In the genomic region with DNA sequence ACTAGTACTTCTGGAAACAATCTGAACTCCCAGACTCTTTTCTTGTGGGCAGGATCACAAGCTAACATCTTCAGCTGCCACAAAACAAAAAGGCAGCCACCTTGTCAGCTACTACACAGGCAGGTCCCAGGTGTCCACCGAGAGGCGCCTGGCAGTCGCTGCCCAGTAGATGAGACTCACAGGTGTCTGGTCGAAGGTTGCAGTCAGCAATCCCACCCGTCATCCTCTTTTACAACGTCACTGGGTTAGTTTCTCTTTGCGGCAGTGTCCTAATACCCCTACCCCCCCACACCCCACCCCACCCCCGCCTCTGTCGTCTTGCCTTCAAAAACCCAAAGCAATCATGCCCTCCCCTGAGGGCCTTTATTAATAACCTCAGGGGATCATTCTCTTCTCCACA, we compare ENCODE assay signal across 8 mouse cellular contexts. TPM values are rescaled to one million over a fixed set of nuclear protein-coding genes. Genes with fewer than 3 reads are reported as not detected.
DNase-seq lines count a peak whose midpoint lies in the region; ATAC-seq lines count a peak whose summit lies in the region.

No protein-coding gene starts in this region.

- peak; percentile 38 for DNase-seq in kidney, adult 18-20 months
- no peak for DNase-seq in kidney, adult 9 months
- peak; percentile 35 to 46 for DNase-seq in cerebellum, postnatal 25 days
- DNase-seq in layer of hippocampus, adult 18-20 months (ENCODE audit: low spot score in 2 of 2) = no peak
- no peak for DNase-seq in frontal cortex, postnatal 25 days (ENCODE audit: low spot score in 2 of 2)

- no peaks in the 10 kb centered on the region for H3K36me3 ChIP-seq in hindbrain, embryonic 12.5 days
- H3K36me3 ChIP-seq in liver, embryonic 15.5 days (replicated peaks) = no peaks in the 10 kb centered on the region
- no peaks in the 10 kb centered on the region for H3K36me3 ChIP-seq in stomach, embryonic 14.5 days (ENCODE audit: control insufficient read depth, insufficient read depth, low read length)

- H3K4me1 ChIP-seq in hindbrain, embryonic 12.5 days = peaks cover 6% of the 10 kb centered on the region
- H3K4me1 ChIP-seq in liver, embryonic 15.5 days (replicated peaks) = peaks cover 19% of the 10 kb centered on the region
- no peaks in the 10 kb centered on the region for H3K4me1 ChIP-seq in stomach, embryonic 14.5 days (ENCODE audit: control insufficient read depth, insufficient read depth, low read length)

- no peaks in the 10 kb centered on the region for H3K27me3 ChIP-seq in hindbrain, embryonic 12.5 days
- H3K27me3 ChIP-seq in liver, embryonic 15.5 days = no peaks in the 10 kb centered on the region
- H3K27me3 ChIP-seq in stomach, embryonic 14.5 days (ENCODE audit: control insufficient read depth, insufficient read depth, low read length) = no peaks in the 10 kb centered on the region

- peak overlapping the region; percentile 69 for H3K9ac ChIP-seq in hindbrain, embryonic 12.5 days
- peak overlapping the region; percentile 82 for H3K9ac ChIP-seq in liver, embryonic 15.5 days
- H3K9ac ChIP-seq in stomach, embryonic 14.5 days (replicated peaks; ENCODE audit: low read depth, low read length) = peak overlapping the region; percentile 43

- H3K9me3 ChIP-seq in hindbrain, embryonic 12.5 days (replicated peaks) = no peaks in the 10 kb centered on the region
- no peaks in the 10 kb centered on the region for H3K9me3 ChIP-seq in liver, embryonic 15.5 days (replicated peaks)
- H3K9me3 ChIP-seq in stomach, embryonic 14.5 days (ENCODE audit: control insufficient read depth, low read depth, low read length) = no peaks in the 10 kb centered on the region

- ATAC-seq in hindbrain, embryonic 12.5 days (ENCODE audit: low FRiP score) = no peak
- ATAC-seq in liver, embryonic 15.5 days (ENCODE audit: insufficient read depth) = no peak
- no peak for ATAC-seq in stomach, embryonic 14.5 days (ENCODE audit: insufficient number of reproducible peaks, insufficient read depth, low FRiP score, low read depth)

- 27% methylated on average over 9 of the region's 9 CpGs for WGBS in hindbrain, embryonic 12.5 days
- WGBS in liver, embryonic 15.5 days (ENCODE audit: insufficient replicate concordance) = 22% methylated on average over 9 of the region's 9 CpGs
- WGBS in stomach, embryonic 14.5 days = 16% methylated on average over 9 of the region's 9 CpGs

- no peak overlapping the region for H3K27ac ChIP-seq in hindbrain, embryonic 12.5 days
- H3K27ac ChIP-seq in liver, embryonic 15.5 days (replicated peaks) = peak overlapping the region; percentile 86
- H3K27ac ChIP-seq in stomach, embryonic 14.5 days (ENCODE audit: low read length) = no peak overlapping the region

- H3K4me3 ChIP-seq in hindbrain, embryonic 12.5 days = peak overlapping the region; percentile 78
- H3K4me3 ChIP-seq in liver, embryonic 15.5 days (replicated peaks) = peak overlapping the region; percentile 90
- H3K4me3 ChIP-seq in stomach, embryonic 14.5 days (ENCODE audit: low read depth, low read length) = peak overlapping the region; percentile 65

- peak overlapping the region; percentile 83 for H3K4me2 ChIP-seq in hindbrain, embryonic 12.5 days (replicated peaks)
- H3K4me2 ChIP-seq in liver, embryonic 15.5 days = peak overlapping the region; percentile 96
- peak overlapping the region; percentile 67 for H3K4me2 ChIP-seq in stomach, embryonic 14.5 days (replicated peaks; ENCODE audit: low read depth, low read length)

RNA-seq across cellular contexts. Expression of a gene that starts 0.8 kb away (rescaled TPM):
- polyA plus RNA-seq in hindbrain, embryonic 12.5 days (2016; fragmentation: Nextera tagmentation; extraction: Ambion mirVana) = 7.5 and 8.5 TPM in 2 replicates
- polyA plus RNA-seq in liver, embryonic 15.5 days (2015; fragmentation: Nextera tagmentation; extraction: Ambion mirVana) = 3.6 and 4.4 TPM in 2 replicates
- polyA plus RNA-seq in stomach, embryonic 14.5 days (2014; fragmentation: Nextera tagmentation; extraction: Ambion mirVana) = 9.7 and 11.8 TPM in 2 replicates
- 1 to 10 TPM; 4.0 to 4.8 TPM for total RNA-seq in layer of hippocampus, adult 18-20 months (2021)

RNA-seq across cellular contexts. Expression of a gene that starts 21.7 kb away (rescaled TPM):
- polyA plus RNA-seq in hindbrain, embryonic 12.5 days (2016; fragmentation: Nextera tagmentation; extraction: Ambion mirVana) = 192 and 212 TPM in 2 replicates
- polyA plus RNA-seq in liver, embryonic 15.5 days (2015; fragmentation: Nextera tagmentation; extraction: Ambion mirVana) = 64.2 and 72.5 TPM in 2 replicates
- polyA plus RNA-seq in stomach, embryonic 14.5 days (2014; fragmentation: Nextera tagmentation; extraction: Ambion mirVana) = 206 and 215 TPM in 2 replicates
- total RNA-seq in layer of hippocampus, adult 18-20 months (2021) = 10 to 100 TPM; 79.3 to 82.7 TPM

RNA-seq across cellular contexts. Expression of a gene that starts 34.5 kb away (rescaled TPM):
- polyA plus RNA-seq in hindbrain, embryonic 12.5 days (2016; fragmentation: Nextera tagmentation; extraction: Ambion mirVana) = 4.7 and 5.1 TPM in 2 replicates
- polyA plus RNA-seq in liver, embryonic 15.5 days (2015; fragmentation: Nextera tagmentation; extraction: Ambion mirVana) = 0.05 and 0.14 TPM in 2 replicates
- 3.0 and 3.9 TPM in 2 replicates for polyA plus RNA-seq in stomach, embryonic 14.5 days (2014; fragmentation: Nextera tagmentation; extraction: Ambion mirVana)
- under 1 TPM; 0.63 to 0.64 TPM for total RNA-seq in layer of hippocampus, adult 18-20 months (2021)

RNA-seq across cellular contexts. Expression of a gene that starts 57.9 kb away (rescaled TPM):
- polyA plus RNA-seq in hindbrain, embryonic 12.5 days (2016; fragmentation: Nextera tagmentation; extraction: Ambion mirVana) = 20.4 and 22.4 TPM in 2 replicates
- 1.9 and 2.1 TPM in 2 replicates for polyA plus RNA-seq in liver, embryonic 15.5 days (2015; fragmentation: Nextera tagmentation; extraction: Ambion mirVana)
- polyA plus RNA-seq in stomach, embryonic 14.5 days (2014; fragmentation: Nextera tagmentation; extraction: Ambion mirVana) = 14.8 and 16.6 TPM in 2 replicates
- 10 to 100 TPM; 12.4 to 14.8 TPM for total RNA-seq in layer of hippocampus, adult 18-20 months (2021)

Comparison
In these comparisons a context has a peak if more than half of its experiments do, and no peak if none do; other contexts are left out.
1. DNase-seq: peak in kidney, adult 18-20 months (single experiment) and cerebellum, postnatal 25 days (2 of 2); none in kidney, adult 9 months (single experiment), layer of hippocampus, adult 18-20 months (0 of 2) and frontal cortex, postnatal 25 days (0 of 2).
2. Peak in every context shown above with its lines, with median percentiles within 50 percentile points of each other: H3K4me2 ChIP-seq, H3K4me3 ChIP-seq and H3K9ac ChIP-seq.